Comparison of ENCODE assay signal across 8 mouse cellular contexts in genomic region chr4:13565921-13566493, GRCm38 (mm10).
DNase-seq lines count a peak whose midpoint lies in the region; ATAC-seq and TF ChIP-seq lines count a peak whose summit lies in the region.

No protein-coding gene starts in this region.

- H3K9me3 ChIP-seq in heart, embryonic 16.5 days (replicated peaks; ENCODE audit: control insufficient read depth, low read length): peaks cover 3% of the 10 kb centered on the region; the same call in 1 of the 2 replicates
- no peaks in the 10 kb centered on the region for H3K9me3 ChIP-seq in hindbrain, postnatal 0 days (ENCODE audit: low read length)
- H3K9me3 ChIP-seq in neural tube, embryonic 12.5 days: no peaks in the 10 kb centered on the region

- H3K27me3 ChIP-seq in heart, embryonic 16.5 days (ENCODE audit: control insufficient read depth, insufficient read depth, low read length): peaks cover 10% of the 10 kb centered on the region
- no peaks in the 10 kb centered on the region for H3K27me3 ChIP-seq in hindbrain, postnatal 0 days (ENCODE audit: insufficient read depth, low read length)
- no peaks in the 10 kb centered on the region for H3K27me3 ChIP-seq in neural tube, embryonic 12.5 days (replicated peaks)

- no peaks in the 10 kb centered on the region for H3K36me3 ChIP-seq in heart, embryonic 16.5 days (ENCODE audit: control insufficient read depth, insufficient read depth)
- H3K36me3 ChIP-seq in hindbrain, postnatal 0 days (ENCODE audit: insufficient read depth, low read length): no peaks in the 10 kb centered on the region
- H3K36me3 ChIP-seq in neural tube, embryonic 12.5 days: no peaks in the 10 kb centered on the region

- H3K4me3 ChIP-seq in heart, embryonic 16.5 days (ENCODE audit: low read length): no peak overlapping the region
- H3K4me3 ChIP-seq in hindbrain, postnatal 0 days (ENCODE audit: low read length): peak overlapping the region; percentile 15
- no peak overlapping the region for H3K4me3 ChIP-seq in neural tube, embryonic 12.5 days

- WGBS in heart, embryonic 16.5 days: 14% methylated on average over 14 of the region's 14 CpGs
- WGBS in hindbrain, postnatal 0 days: 7% methylated on average over 14 of the region's 14 CpGs
- WGBS in neural tube, embryonic 12.5 days: 2% methylated on average over 14 of the region's 14 CpGs

- no peak overlapping the region; the same call in 1 of the 2 replicates for H3K9ac ChIP-seq in heart, embryonic 16.5 days (ENCODE audit: low read length)
- 0 out of 2 replicates have a peak overlapping the region, but pooled peaks have one; percentile 1 for H3K9ac ChIP-seq in hindbrain, postnatal 0 days (replicated peaks; ENCODE audit: low read length)
- H3K9ac ChIP-seq in neural tube, embryonic 12.5 days: no peak overlapping the region

- no peaks in the 10 kb centered on the region for H3K4me1 ChIP-seq in heart, embryonic 16.5 days (ENCODE audit: control insufficient read depth, insufficient read depth, low read length)
- no peaks in the 10 kb centered on the region for H3K4me1 ChIP-seq in hindbrain, postnatal 0 days (ENCODE audit: insufficient read depth, low read length)
- H3K4me1 ChIP-seq in neural tube, embryonic 12.5 days: peaks cover 4% of the 10 kb centered on the region; the same call in 1 of the 2 replicates

- intact Hi-C loops in heart, postnatal 10 days (cut with DNase I): no loop called here

- no peak for ATAC-seq in heart, embryonic 16.5 days (replicated peaks; ENCODE audit: extremely low read depth, insufficient read depth, low FRiP score)
- 0 out of 2 replicates have a peak, but pooled peaks have one; percentile 21 for ATAC-seq in hindbrain, postnatal 0 days
- ATAC-seq in neural tube, embryonic 12.5 days (ENCODE audit: low FRiP score, low read depth): no peak

- peak overlapping the region; percentile 36; the same call in 1 of the 2 replicates for H3K4me2 ChIP-seq in heart, embryonic 16.5 days (ENCODE audit: low read depth, low read length)
- peak overlapping the region; percentile 49 for H3K4me2 ChIP-seq in hindbrain, postnatal 0 days (ENCODE audit: low read depth, low read length)
- peak overlapping the region; percentile 53 for H3K4me2 ChIP-seq in neural tube, embryonic 12.5 days (replicated peaks)

- no peak for DNase-seq in heart, postnatal 10 days
- DNase-seq in embryo, embryonic 10 days (ENCODE audit: low spot score): peak; percentile 20
- DNase-seq in hindbrain, postnatal 0 days (ENCODE audit: low spot score): peak; percentile 52
- no peak for DNase-seq in adrenal gland, adult 8-10 months
- DNase-seq in kidney, postnatal 14 days: no peak
- DNase-seq in cerebellum, adult 11 months: no peak

- TF ChIP-seq CTCF in hindbrain, postnatal 0 days (IDR thresholded peaks at IDR 0.05; ENCODE audit: low read depth): no peak

- H3K27ac ChIP-seq in heart, embryonic 16.5 days (ENCODE audit: low read length): no peak overlapping the region
- no peak overlapping the region for H3K27ac ChIP-seq in hindbrain, postnatal 0 days
- no peak overlapping the region for H3K27ac ChIP-seq in neural tube, embryonic 12.5 days

Comparison
In these comparisons a context has a peak if more than half of its experiments do, and no peak if none do; other contexts are left out.
1. DNase-seq: peak in embryo, embryonic 10 days (single experiment) and hindbrain, postnatal 0 days (single experiment); none in heart, postnatal 10 days (0 of 2), adrenal gland, adult 8-10 months (single experiment), kidney, postnatal 14 days (single experiment) and cerebellum, adult 11 months (single experiment).
2. Peak in every context shown above with its lines, with median percentiles within 50 percentile points of each other: H3K4me2 ChIP-seq.